Mouse (Mus musculus) small intestine, adult 2 months (tissue): Measurements from ENCODE around the gene Atg5.

ENCODE experiments used
- CTCF ChIP-seq: fragments of 200-500 bp; IDR thresholded peaks from 2 replicates; pipeline ENCODE4 v1.5.1; 2012; ENCODE audit warnings: low read depth, mild to moderate bottlenecking, control low read depth, inconsistent platforms, low read length, moderate library complexity, mixed read lengths; ENCODE audit not compliant: insufficient replicate concordance, insufficient read length; ENCODE audit errors: extremely low read depth
- POLR2A ChIP-seq: fragments of 200-500 bp; IDR thresholded peaks from 2 replicates; pipeline ENCODE4 v1.6.1; 2012; ENCODE audit warnings: low read depth, mild to moderate bottlenecking, control low read depth, inconsistent platforms, low read length, moderate library complexity

- TF ChIP-seq CTCF, result no peak
- TF ChIP-seq POLR2A, result no peak
Measured at GRCm38 (mm10) chr10:44285106-44285505, 16.9 kb downstream of the Atg5 start.
